Mouse (Mus musculus) liver, postnatal 0 days (tissue): ENCODE measurements around the gene Pnkp.

Experiments
- CTCF ChIP-seq: sonication (generic); IDR thresholded peaks from 2 replicates; pipeline ENCODE4 v1.5.1; 2016; ENCODE audit warnings: antibody characterized with exemption, low read depth
- EP300 ChIP-seq: IDR thresholded peaks from 2 replicates; pipeline ENCODE4 v1.6.1; 2016; ENCODE audit warnings: antibody characterized with exemption, low read depth, mild to moderate bottlenecking

DNA sequence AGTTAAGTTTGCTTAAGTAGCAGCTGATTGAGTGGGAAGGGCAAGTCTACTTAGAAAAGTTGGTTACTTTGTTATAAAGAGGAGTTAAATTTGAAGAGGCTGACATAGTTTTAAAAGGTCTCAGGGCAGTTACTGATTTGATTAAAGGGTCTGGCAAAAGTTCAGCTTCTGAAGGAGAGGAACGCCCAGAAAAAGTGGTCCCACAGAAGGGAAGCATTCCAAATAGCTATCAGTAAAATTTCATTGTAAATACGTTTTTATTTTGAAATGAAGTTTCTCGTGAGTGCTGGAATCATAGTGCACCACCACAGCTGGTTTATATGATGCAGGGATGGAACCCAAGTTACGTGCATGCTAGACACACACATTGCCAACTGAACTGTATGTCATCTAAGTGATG, 24.2 kb upstream of the Pnkp start:
- TF ChIP-seq CTCF (no peak), EP300 (no peak)
